Mouse (Mus musculus) layer of hippocampus, adult 6 months (tissue): ENCODE results near the gene Cyp3a41a. TPM values are rescaled to one million over a fixed set of nuclear protein-coding genes. Genes with fewer than 3 reads are reported as not detected.

ENCODE experiments used
- long read RNA-seq, 2 experiments: library from polyadenylated mRNA; unstranded; transcript quantifications; one replicate each; pipeline ENCODE4 v2.0.0; 2019 to 2020
- polyA plus RNA-seq: library from polyadenylated mRNA; unstranded; fragments of <200 nt; fragmentation: Nextera tagmentation; gene quantifications from 2 replicates; pipeline ENCODE4 v1.2.3, GENCODE M21; 2021

The Cyp3a41a gene
- not detected in 2 replicates for polyA plus RNA-seq
- long read RNA-seq, experiment 1, result 0 reads
- long read RNA-seq, experiment 2, result 0 reads

DNA sequence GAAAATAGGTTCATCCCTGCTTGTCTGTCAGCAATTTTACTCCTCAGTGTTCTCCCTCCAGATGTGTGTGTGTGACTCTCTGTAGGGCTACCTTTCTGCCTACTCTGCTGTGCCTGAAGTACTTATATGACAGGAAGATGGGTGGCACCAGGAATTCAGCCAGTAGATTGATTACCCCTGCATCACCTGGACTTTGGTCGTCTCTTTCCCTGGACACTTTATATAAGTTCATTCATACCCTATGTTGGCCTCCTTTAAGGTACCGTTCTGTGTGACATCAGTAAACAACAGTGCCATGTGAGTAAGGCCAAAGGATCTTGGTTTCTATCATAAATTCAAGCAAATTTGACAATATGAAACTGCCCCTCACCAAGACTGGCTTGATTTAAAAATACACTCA lies at the start of gene Cyp3a41a:
Gene Cyp3a41a, minus strand, starts transcription at position 101 of the 400 bp plus-strand sequence.

Other genes starting within 250 kb of the Cyp3a41a start
- not detected in 2 replicates for gene Cyp3a41b, start 135.4 kb downstream of the Cyp3a41a start, polyA plus RNA-seq
- gene Cyp3a44, start 85.7 kb upstream of the Cyp3a41a start, polyA plus RNA-seq, result not detected in 2 replicates
- not detected in 2 replicates for gene Cyp3a11, start 159.8 kb upstream of the Cyp3a41a start, polyA plus RNA-seq